Mouse (Mus musculus) urinary bladder, postnatal 14 days (tissue): ENCODE data around the gene Hspa1l.
"Not testable (repeated sequence)": the region's sequence is repeated elsewhere in the genome, so short reads cannot be mapped to it uniquely, and the experiment has no call there.

ENCODE experiments used
- DNase-seq: peaks from one replicate; pipeline ENCODE4 v3.0.0; 2021; ENCODE audit warnings: low spot score

The Hspa1l gene

GRCm38 (mm10) chr17:34977000-34977399, 4.5 kb downstream of the Hspa1l start:
- no peak for DNase-seq

GRCm38 (mm10) chr17:34978239-34978638, 5.7 kb downstream of the Hspa1l start:
- DNase-seq: no peak

- DNase-seq: no peak
Observed at GRCm38 (mm10) chr17:34979631-34980030, 7.1 kb downstream of the Hspa1l start.

- no peak for DNase-seq
Observed at GRCm38 (mm10) chr17:34980655-34981054, 8.2 kb downstream of the Hspa1l start.

GRCm38 (mm10) chr17:34981690-34982180, 9.2 kb downstream of the Hspa1l start, which contains the start of gene Lsm2:
Gene Lsm2, plus strand, starts transcription at chr17:34981862.
- peak; percentile 92 for DNase-seq

GRCm38 (mm10) chr17:34982328-34982727, 9.8 kb downstream of the Hspa1l start:
- DNase-seq: no peak

GRCm38 (mm10) chr17:34984218-34984617, 11.7 kb downstream of the Hspa1l start:
- DNase-seq: no peak

- DNase-seq: no peak
Observed at GRCm38 (mm10) chr17:34994751-34995150, 22.2 kb downstream of the Hspa1l start.

- not testable (repeated sequence) for DNase-seq
Observed at GRCm38 (mm10) chr17:34995192-34995591, 22.7 kb downstream of the Hspa1l start.

- DNase-seq: not testable (repeated sequence)
Observed at GRCm38 (mm10) chr17:34995927-34996326, 23.4 kb downstream of the Hspa1l start.

GRCm38 (mm10) chr17:34996411-34997141, 24.1 kb downstream of the Hspa1l start:
- no peak for DNase-seq

- no peak for DNase-seq
Observed at GRCm38 (mm10) chr17:34997142-34997483, 24.6 kb downstream of the Hspa1l start.

- no peak for DNase-seq
Observed at GRCm38 (mm10) chr17:34998526-34999430, 26.3 kb downstream of the Hspa1l start.

GRCm38 (mm10) chr17:34999871-35000716, 27.6 kb downstream of the Hspa1l start:
- not testable (repeated sequence) for DNase-seq

GRCm38 (mm10) chr17:35000717-35001451, 28.4 kb downstream of the Hspa1l start, which contains the start of gene Vars:
Gene Vars, plus strand, starts transcription at chr17:35000987.
- DNase-seq: peak; percentile 85

GRCm38 (mm10) chr17:35001452-35002152, 29.1 kb downstream of the Hspa1l start:
- DNase-seq: no peak

GRCm38 (mm10) chr17:35002153-35002865, 29.8 kb downstream of the Hspa1l start:
- no peak for DNase-seq

- DNase-seq: no peak
Observed at GRCm38 (mm10) chr17:35003022-35003838, 30.7 kb downstream of the Hspa1l start.
